Mouse (Mus musculus) heart, postnatal 36 days (tissue): Measurements from ENCODE around the gene Celf5. TPM values are rescaled to one million over a fixed set of nuclear protein-coding genes. Genes with fewer than 3 reads are reported as not detected.
A peak's percentile ranks its signal among the peaks of the same experiment; 100 is the strongest.

Source experiments
- DNase-seq, 2 experiments: peaks; one replicate each; pipeline ENCODE4 v3.0.0; 2021 to 2022
- intact Hi-C: fragments of 180-260 bp; cut with DNase I; formaldehyde crosslinking; loops from one replicate; pipeline ENCODE4 v1.15.1; 2025
- microRNA-seq, 2 experiments: library from miRNA; unstranded; fragments of <30 nt; microRNA quantifications; one replicate each; pipeline ENCODE4 v1.2.0; 2021; ENCODE audit warnings: borderline number of aligned reads in 2 of 2
- total RNA-seq, 2 experiments: library from RNA; stranded (reverse); gene quantifications; 2 replicates each; pipeline ENCODE4 v1.2.3; 2021

The Celf5 gene
- total RNA-seq, 2 experiments from 2014 or later: 0.24 TPM; not detected in 1

DNA sequence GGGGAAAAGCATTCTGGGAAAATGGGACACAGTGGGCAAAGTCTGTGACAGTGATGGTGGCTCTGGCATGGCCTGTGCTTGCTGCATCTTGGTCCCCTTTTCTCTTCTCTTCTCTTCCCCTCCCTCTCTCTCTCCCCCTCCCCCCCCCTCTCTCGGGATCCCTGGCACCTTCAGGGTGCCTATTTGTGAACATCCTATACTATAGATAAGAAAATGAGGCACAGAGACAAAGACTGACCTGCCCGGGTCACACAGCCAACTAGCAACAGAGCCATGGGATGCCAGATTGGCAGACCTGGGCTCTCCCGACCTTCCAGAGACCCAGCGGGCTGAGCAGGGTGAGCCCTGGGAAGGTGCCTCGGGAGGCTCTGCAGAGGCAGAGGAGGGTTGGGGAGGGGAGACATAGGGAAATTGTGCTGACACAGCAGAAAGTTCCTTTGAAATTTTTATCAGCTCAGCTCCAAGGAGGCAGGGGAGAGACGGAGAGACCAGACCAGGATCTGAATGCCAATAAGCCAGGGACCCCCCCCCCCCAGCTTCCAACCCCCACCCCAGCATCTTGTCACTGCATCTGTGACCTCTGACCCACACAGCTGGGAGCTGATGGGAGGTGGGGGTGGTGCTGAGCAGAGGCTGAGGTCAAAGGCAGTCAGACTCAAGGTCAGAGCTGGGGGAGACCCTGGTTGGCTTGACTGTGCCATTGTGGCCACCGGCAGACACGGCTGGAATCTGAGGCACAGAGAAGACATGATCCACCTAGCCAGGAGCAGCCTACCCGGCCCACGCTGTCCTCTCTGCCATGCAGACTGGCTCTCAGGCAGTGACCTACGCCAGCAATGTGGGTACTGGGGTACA, 64.1 kb downstream of the Celf5 start:
- intact Hi-C loops: no loop called here
- DNase-seq: no peak

- no peak for DNase-seq
- intact Hi-C loops: no loop called here
Observed at GRCm38 (mm10) chr10:81417227-81418215, 65.0 kb downstream of the Celf5 start.

DNA sequence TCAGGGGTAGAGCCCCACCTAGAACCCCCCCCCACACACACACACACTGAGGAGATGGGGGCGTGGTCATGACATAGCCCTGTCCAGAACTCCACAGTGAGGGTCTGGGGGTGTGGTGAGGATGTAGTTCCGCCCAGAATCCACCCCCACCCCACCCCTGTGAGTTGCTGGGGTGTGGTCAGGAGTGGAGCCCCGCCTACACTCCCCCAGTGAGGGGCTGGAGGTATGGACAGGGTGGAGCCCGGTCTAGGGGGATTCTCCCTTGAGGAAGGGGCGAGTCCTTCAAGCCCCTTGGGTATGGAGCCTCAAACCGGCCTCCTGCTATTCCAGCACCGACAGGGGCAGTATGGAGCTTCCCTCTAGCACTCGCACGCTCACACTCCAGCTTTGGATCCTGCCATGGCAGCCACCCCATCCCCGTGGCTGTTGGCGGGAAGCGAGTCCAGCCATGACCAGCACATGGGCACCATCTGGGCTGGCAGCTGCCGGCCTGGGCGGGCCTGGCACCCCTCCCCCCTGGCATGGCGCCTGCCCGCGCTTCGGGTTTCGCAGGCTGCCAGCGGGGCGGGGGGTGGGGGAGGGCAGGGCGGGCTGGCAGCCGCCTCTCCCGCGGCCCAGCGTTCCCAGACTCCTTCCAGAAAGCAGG, 65.8 kb downstream of the Celf5 start:
- peak; percentile 82 to 87 for DNase-seq
- intact Hi-C loops: no loop called here

GRCm38 (mm10) chr10:81415549-81416310, 66.8 kb downstream of the Celf5 start:
- no peak for DNase-seq
- intact Hi-C loops: no loop called here

- DNase-seq: no peak
- intact Hi-C loops: no loop called here
Observed at GRCm38 (mm10) chr10:81415146-81415545, 67.4 kb downstream of the Celf5 start.

GRCm38 (mm10) chr10:81414682-81415081, 67.8 kb downstream of the Celf5 start:
- no peak for DNase-seq
- intact Hi-C loops: loop anchor here (1.0 kb wide), 1 partner anchor 16 kb away; no protein-coding TSS in a partner anchor

DNA sequence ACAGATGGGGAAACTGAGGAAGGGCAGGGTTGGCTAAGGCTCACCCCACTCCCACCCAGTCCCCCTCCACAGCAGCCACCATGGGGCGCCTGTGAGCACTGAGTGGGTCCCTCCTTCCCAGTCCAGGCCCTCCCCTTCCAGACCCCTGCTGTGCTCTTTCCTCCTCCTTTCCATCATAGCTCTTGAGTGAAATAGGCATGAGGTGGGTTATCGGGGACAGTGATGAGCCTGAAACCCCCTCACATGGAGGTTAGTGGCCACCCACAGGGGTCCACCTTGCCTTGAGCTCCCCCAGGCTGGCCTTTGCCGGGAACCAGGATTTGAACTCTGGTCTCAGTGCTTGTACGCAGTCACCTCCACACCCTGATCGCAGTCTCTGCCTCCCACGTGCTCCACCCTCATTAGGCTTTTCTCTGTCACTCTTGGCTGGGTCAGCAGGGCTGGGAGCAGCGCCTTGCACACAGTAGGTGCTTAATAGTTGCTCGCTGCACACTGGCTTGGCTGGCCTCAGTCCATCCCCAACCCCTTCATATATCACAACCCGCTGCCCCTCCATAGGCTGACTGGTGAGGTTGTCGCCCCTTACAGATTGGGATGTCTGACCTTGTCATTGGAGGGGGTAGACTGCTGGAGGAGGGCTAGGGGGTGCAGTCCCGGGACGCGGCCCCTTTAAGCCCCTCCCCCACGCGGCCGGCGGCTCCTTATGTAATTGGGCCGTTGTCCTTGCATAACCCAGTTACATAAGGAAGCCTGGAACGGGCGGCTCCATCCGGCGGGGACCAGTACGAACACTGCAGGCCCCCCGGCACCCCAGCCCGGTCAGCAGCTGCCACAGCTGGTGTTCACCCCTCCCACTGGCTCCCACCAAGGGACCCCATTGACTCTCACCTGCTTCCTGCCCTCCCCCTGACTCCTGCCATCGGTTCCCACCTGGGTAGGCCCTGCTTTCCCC, 68.9 kb downstream of the Celf5 start:
- intact Hi-C loops: loop anchor here (1.0 kb wide), 1 partner anchor 17 kb away; no protein-coding TSS in a partner anchor

GRCm38 (mm10) chr10:81412586-81413309, 69.8 kb downstream of the Celf5 start:
- intact Hi-C loops: no loop called here
- DNase-seq: no peak

More for the DNA sequence above, 68.9 kb downstream of the Celf5 start:
- peak; percentile 92 to 94 for DNase-seq

GRCm38 (mm10) chr10:81411471-81412400, 70.8 kb downstream of the Celf5 start:
- DNase-seq: peak; percentile 92 to 98
- intact Hi-C loops: loop anchor here (2.0 kb wide), 1 partner anchor 13 kb away; no protein-coding TSS in a partner anchor

- intact Hi-C loops: loop anchor here (2.0 kb wide), 1 partner anchor 14 kb away; no protein-coding TSS in a partner anchor
- DNase-seq: no peak
Observed at GRCm38 (mm10) chr10:81410981-81411380, 71.5 kb downstream of the Celf5 start.

GRCm38 (mm10) chr10:81410350-81410749, 72.2 kb downstream of the Celf5 start:
- no peak for DNase-seq
- intact Hi-C loops: loop anchor here (2.0 kb wide), 1 partner anchor 14 kb away; no protein-coding TSS in a partner anchor

DNA sequence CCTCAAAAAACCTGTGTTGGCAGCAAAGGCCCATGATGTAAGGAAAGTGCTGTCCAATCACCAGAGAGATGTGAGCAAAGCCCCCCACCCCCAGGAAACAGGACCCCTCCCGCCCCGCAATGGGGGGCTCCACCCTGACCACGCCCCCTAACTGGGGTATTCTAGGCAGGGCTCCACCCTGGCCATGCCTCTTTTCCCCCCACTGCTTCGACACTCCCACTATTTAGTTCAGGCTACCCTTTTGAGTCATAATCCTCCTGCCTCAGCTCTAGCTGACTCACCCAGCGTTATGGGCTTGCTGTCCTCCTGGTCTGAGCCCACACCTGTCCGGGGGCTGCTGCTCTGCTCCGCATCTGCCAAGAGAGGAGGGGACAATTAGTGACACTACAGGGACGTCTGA, 73.2 kb downstream of the Celf5 start:
- no peak for DNase-seq
- intact Hi-C loops: loop anchor here (2.0 kb wide), 1 partner anchor 31 kb away; no protein-coding TSS in a partner anchor

Small RNAs within 50 kb of the gene (microRNA-seq; reads per million reads assigned to microRNA genes)
- gene Gm25595 (0 reads per million in 2 experiments), gene Mir1191b (0.67 to 1.4 reads per million in 2 experiments)

Other genes starting within 250 kb of the Celf5 start
- 1 to 10 TPM; 2.5 to 3.6 TPM for gene Zfr2, start 249.6 kb downstream of the Celf5 start, total RNA-seq
- under 1 TPM; 0.39 to 0.41 TPM for gene Matk, start 229.8 kb downstream of the Celf5 start, total RNA-seq
- 10 to 100 TPM; 95.2 to 97.4 TPM for gene Mrpl54, start 215.8 kb downstream of the Celf5 start, total RNA-seq
- 100 to 1,000 TPM; 102 to 108 TPM for gene Apba3, start 215.7 kb downstream of the Celf5 start, total RNA-seq
- under 1 TPM in 1 of 2 experiments, not detected in 1; 0.19 TPM for gene Tjp3, start 191.1 kb downstream of the Celf5 start, total RNA-seq
- gene Pip5k1c, start 189.7 kb downstream of the Celf5 start, total RNA-seq: 10 to 100 TPM; 31.5 to 33.3 TPM
- 10 to 100 TPM; 13.2 to 17.4 TPM for gene Cactin, start 161.6 kb downstream of the Celf5 start, total RNA-seq
- gene Tbxa2r, start 154.0 kb downstream of the Celf5 start, total RNA-seq: 1 to 10 TPM; 5.0 to 5.4 TPM
- 1 to 10 TPM; 5.9 TPM for gene Gipc3, start 139.4 kb downstream of the Celf5 start, total RNA-seq
- 10 to 100 TPM; 60.4 to 67.1 TPM for gene Hmg20b, start 132.2 kb downstream of the Celf5 start, total RNA-seq
- 10 to 100 TPM; 11.7 to 12.5 TPM for gene Mfsd12, start 125.2 kb downstream of the Celf5 start, total RNA-seq
- gene 4930404N11Rik, start 116.9 kb downstream of the Celf5 start, total RNA-seq: under 1 TPM; 0.31 to 0.81 TPM
- gene Fzr1, start 104.2 kb downstream of the Celf5 start, total RNA-seq: 10 to 100 TPM; 27.8 to 29.4 TPM
- 10 to 100 TPM; 50.3 to 52.2 TPM for gene Dohh, start 98.3 kb downstream of the Celf5 start, total RNA-seq
- gene Gm48551, start 98.2 kb downstream of the Celf5 start, total RNA-seq: 1 to 10 TPM; 1.1 to 2.0 TPM
- gene Gm48552, start 93.7 kb downstream of the Celf5 start, total RNA-seq: under 1 TPM in 1 of 2 experiments, not detected in 1; 0.62 TPM
- 1 to 10 TPM; 2.2 to 2.4 TPM for gene Smim24, start 89.7 kb downstream of the Celf5 start, total RNA-seq
- 100 to 1,000 TPM; 115 to 133 TPM for gene Nfic, start 27.1 kb downstream of the Celf5 start, total RNA-seq
- 10 to 100 TPM; 61.9 to 63.9 TPM for gene Ncln, start 13.7 kb upstream of the Celf5 start, total RNA-seq
- 1 to 10 TPM in 1 of 2 experiments, under 1 TPM in 1; 0.61 to 1.3 TPM for gene S1pr4, start 17.4 kb upstream of the Celf5 start, total RNA-seq
- gene Gna15, start 41.5 kb upstream of the Celf5 start, total RNA-seq: under 1 TPM; 0.73 to 0.78 TPM
- gene Gna11, start 62.5 kb upstream of the Celf5 start, total RNA-seq: 10 to 100 TPM; 50.7 to 51.7 TPM
- 1,000 to 10,000 TPM in 1 of 2 experiments, 100 to 1,000 TPM in 1; 977 to 1,076 TPM for gene Aes, start 76.8 kb upstream of the Celf5 start, total RNA-seq
- gene Tle2, start 91.9 kb upstream of the Celf5 start, total RNA-seq: 10 to 100 TPM in 1 of 2 experiments, 1 to 10 TPM in 1; 7.5 to 11.5 TPM
- 1 to 10 TPM; 7.5 to 8.5 TPM for gene Tle6, start 118.4 kb upstream of the Celf5 start, total RNA-seq
- gene BC025920, start 123.6 kb upstream of the Celf5 start, total RNA-seq: 1 to 10 TPM; 2.6 to 2.7 TPM
- 1 to 10 TPM; 6.5 to 7.2 TPM for gene Sirt6, start 145.1 kb upstream of the Celf5 start, total RNA-seq
- 10 to 100 TPM in 1 of 2 experiments, 1 to 10 TPM in 1; 8.0 to 11.7 TPM for gene Ankrd24, start 145.8 kb upstream of the Celf5 start, total RNA-seq
- 1 to 10 TPM; 1.7 to 2.5 TPM for gene Gm10778, start 166.3 kb upstream of the Celf5 start, total RNA-seq
- gene Zfp433, start 222.1 kb upstream of the Celf5 start, total RNA-seq: 1 to 10 TPM; 3.4 to 3.7 TPM